Mouse (Mus musculus): Measurements from ENCODE around the gene Phkg1. TPM values are rescaled to one million over a fixed set of nuclear protein-coding genes. Genes with fewer than 3 reads are reported as not detected.

The Phkg1 gene
- total RNA-seq, 4 experiments from 2014 or later, result 317 to 357 (median 343) TPM

DNA sequence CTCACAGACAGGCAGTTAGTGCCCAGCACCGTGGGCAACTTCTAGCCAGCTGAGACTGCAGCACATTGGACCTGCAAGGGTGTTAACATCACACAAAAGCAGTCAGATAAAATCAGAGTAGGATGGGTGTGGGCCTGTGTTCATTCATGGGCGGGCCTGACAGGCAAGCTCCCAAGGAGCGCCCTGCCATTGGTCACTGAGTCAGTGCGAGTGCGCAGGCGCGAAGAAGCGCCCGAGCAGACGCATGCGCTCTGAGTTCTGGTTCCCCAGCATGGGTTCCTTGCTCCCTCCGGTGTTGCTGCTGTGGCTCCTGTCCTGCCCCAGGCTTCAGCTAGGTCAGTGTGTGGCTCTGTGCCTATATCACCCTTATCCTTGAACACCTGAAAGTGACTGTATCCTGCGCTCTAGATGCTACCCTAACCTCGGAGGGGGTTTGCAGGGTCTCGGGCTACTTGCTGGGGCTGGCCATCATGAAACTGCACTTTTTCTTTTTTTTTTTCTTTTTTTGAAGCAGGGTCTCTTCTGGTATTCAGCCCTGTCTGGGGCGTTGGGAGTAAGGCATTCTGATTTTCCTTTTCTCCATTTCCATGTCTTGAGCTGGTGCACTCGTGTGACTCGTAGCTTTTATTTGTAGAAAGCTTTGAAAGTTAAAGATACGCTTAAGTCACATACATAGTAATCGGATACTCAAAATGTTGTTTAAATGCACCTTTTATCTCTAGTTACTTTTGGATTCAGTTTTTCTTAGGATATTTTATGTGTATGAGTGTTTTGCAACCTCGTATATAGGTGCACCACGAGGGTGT is 51.4 kb downstream of the Phkg1 start, which contains the start of gene Sumf2:
Gene Sumf2 (plus strand): TSS at position 235 of the 806 bp plus-strand sequence.
- peak; percentile 89 to 93 for DNase-seq (ENCODE audit: low spot score in 2 of 2)

DNA sequence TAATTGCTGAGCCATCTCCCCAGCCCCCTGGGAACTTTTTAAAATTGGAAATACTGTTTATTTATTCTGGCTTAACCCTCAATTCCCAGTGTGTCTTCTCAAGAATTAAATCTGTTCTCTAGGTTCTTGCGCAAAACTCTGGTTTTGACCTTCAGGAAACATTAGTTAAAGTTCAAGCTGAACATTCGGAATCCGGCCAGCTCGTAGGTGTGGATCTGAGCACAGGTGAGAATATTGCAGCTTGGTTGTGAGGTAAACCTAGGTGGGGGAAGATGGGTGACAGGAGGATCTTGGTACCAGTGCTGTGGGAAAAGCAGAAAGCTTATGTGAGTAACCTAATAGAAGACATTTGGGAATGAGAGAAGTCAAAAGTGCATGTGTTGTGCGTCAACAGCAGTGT is 53.5 kb downstream of the Phkg1 start:
- no peak for DNase-seq (ENCODE audit: low spot score in 2 of 2)

Other genes starting within 250 kb of the Phkg1 start
- 1 to 10 TPM; 2.1 to 2.6 (median 2.4) TPM for gene Zfp11, start 228.4 kb downstream of the Phkg1 start, total RNA-seq (2022)
- gene Sept14, start 190.0 kb downstream of the Phkg1 start, total RNA-seq (2022), result not detected
- 10 to 100 TPM; 51.7 to 62.7 (median 57.5) TPM for gene Mrps17, start 183.1 kb downstream of the Phkg1 start, total RNA-seq (2022)
- 100 to 1,000 TPM; 494 to 562 (median 513) TPM for gene Nipsnap2, start 173.5 kb downstream of the Phkg1 start, total RNA-seq (2022)
- 10 to 100 TPM; 11.6 to 15.4 (median 14.8) TPM for gene Psph, start 111.1 kb downstream of the Phkg1 start, total RNA-seq (2022)
- 10 to 100 TPM in 2 of 4 experiments, 1 to 10 TPM in 2; 6.7 to 13.1 (median 10.5) TPM for gene Sumf2, start 51.6 kb downstream of the Phkg1 start, total RNA-seq (2022)
- gene Chchd2, start 11.1 kb downstream of the Phkg1 start, total RNA-seq (2022), result 100 to 1,000 TPM; 640 to 672 (median 655) TPM
- gene Zbed5, start 2.8 kb downstream of the Phkg1 start, total RNA-seq (2022), result under 1 TPM; 0.25 to 0.59 (median 0.46) TPM
- under 1 TPM in 1 of 4 experiments, not detected in 3; 0.44 TPM for gene Nupr1l, start 10.0 kb upstream of the Phkg1 start, total RNA-seq (2022)
- gene Vkorc1l1, start 43.4 kb upstream of the Phkg1 start, total RNA-seq (2022), result 10 to 100 TPM; 22.4 to 29.6 (median 24.0) TPM
- gene Gusb, start 104.5 kb upstream of the Phkg1 start, total RNA-seq (2022), result 1 to 10 TPM; 7.2 to 9.1 (median 8.4) TPM
- 10 to 100 TPM in 3 of 4 experiments, 1 to 10 TPM in 1; 8.4 to 16.5 (median 11.7) TPM for gene Asl, start 130.7 kb upstream of the Phkg1 start, total RNA-seq (2022)
- 10 to 100 TPM; 18.0 to 22.5 (median 20.7) TPM for gene Crcp, start 130.7 kb upstream of the Phkg1 start, total RNA-seq (2022)
- gene Tpst1, start 174.8 kb upstream of the Phkg1 start, total RNA-seq (2022), result 1 to 10 TPM; 3.7 to 4.5 (median 4.0) TPM
- 1 to 10 TPM; 2.0 to 4.1 (median 3.5) TPM for gene Kctd7, start 246.3 kb upstream of the Phkg1 start, total RNA-seq (2022)

All from gastrocnemius, adult 8-10 months (tissue).